Mouse (Mus musculus) left cerebral cortex, postnatal 14 days (tissue): ENCODE results near the gene Elfn1. TPM values are rescaled to one million over a fixed set of nuclear protein-coding genes. Genes with fewer than 3 reads are reported as not detected.
A peak's percentile ranks its signal among the peaks of the same experiment; 100 is the strongest.

ENCODE experiments used
- DNase-seq, 2 experiments: peaks; one replicate each; pipeline ENCODE4 v3.0.0; 2021 to 2022; ENCODE audit warnings: low spot score in 2 of 2, mixed read lengths in 1 of 2
- intact Hi-C: fragments of 180-260 bp; cut with DNase I; formaldehyde crosslinking; loops from one replicate; pipeline ENCODE4 v1.15.1; 2025
- long read RNA-seq, 2 experiments: library from polyadenylated mRNA; stranded (forward); transcript quantifications; one replicate each; pipeline ENCODE4 v2.0.0; 2021
- total RNA-seq, 2 experiments: library from RNA; stranded (reverse); gene quantifications; 2 replicates each; pipeline ENCODE4 v1.2.3; 2021

The Elfn1 gene
- 10 to 100 TPM; 38.6 to 41.7 TPM for total RNA-seq
- long read RNA-seq, experiment 1, partial matches to known transcripts = 0 of 8 reads
- long read RNA-seq, experiment 1, other reads (novel, unspliced or antisense) = 8 of 8 reads
- long read RNA-seq, experiment 2, partial matches to known transcripts = 0 of 8 reads
- long read RNA-seq, experiment 2, other reads (novel, unspliced or antisense) = 7 of 8 reads

- intact Hi-C loops = loop anchor here (5.0 to 10.0 kb wide), 4 partner anchors 130 to 380 kb away; no protein-coding TSS in a partner anchor
- DNase-seq = no peak
Measured at GRCm38 (mm10) chr5:139907714-139908242, at the start of gene Elfn1. Elfn1 (plus strand) TSS chr5:139907943.

DNA sequence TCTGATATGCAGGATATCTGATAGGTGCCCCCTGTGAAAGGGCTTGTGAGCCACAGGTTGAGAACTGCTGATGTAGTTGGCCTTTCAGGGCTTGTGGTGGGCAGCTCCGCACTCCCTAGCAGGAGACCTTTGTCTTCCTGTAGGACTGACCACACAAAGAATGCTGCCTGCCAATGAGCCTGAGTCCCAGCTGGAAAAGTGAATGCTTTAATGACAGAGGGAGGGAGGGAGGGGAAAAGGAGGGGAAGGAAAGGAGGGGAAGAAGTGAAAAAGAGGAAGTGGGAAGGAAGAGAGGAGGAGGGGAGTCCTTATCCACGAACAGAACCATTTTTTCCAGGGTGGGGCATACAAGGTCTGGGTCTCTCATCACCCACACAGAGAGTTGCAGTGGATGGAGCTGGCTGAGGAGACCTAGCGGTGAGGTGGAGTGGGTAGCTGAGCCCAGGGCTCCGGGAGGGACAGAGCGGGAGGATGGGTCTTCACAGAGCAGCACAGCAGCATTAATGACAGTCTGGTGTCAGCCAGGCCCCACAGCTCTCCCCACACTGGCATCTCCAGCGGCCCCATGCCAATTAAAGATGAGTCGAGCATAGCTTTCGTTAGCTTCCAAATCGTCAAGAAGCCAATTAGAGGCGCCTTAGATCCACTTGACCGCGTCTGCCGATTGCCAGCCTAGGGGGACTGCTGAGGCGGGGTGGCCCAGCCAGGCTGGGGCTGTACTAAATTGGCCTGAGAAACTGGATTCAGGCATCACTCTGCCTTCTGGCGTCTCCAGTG lies 47.2 kb upstream of the Elfn1 start:
- intact Hi-C loops = no loop called here

GRCm38 (mm10) chr5:139862759-139863158 lies 45.0 kb upstream of the Elfn1 start:
- DNase-seq = peak; percentile 44
- intact Hi-C loops = no loop called here

More for the DNA sequence above, 47.2 kb upstream of the Elfn1 start:
- no peak for DNase-seq

DNA sequence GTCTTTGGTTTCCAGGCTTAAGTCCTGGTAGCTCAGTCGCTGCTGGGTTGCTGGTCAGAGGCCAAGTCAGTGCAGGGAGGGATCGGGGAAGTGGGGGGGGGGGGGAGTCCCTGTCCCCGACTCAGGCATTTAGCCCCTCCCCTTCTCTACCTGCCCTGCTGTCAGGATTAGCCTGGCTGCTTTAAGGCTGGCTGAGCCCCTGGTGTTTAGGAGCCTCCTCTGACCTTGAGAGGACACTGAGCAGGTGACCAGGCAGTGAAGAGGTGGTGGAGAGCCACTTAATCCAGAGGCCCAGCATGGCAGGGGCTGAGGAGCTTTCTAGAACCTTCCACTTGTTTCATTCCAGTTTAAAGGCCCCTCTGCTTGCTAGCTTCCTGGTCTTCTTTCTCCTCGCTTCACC lies 36.9 kb upstream of the Elfn1 start:
- intact Hi-C loops = no loop called here
- no peak for DNase-seq

GRCm38 (mm10) chr5:139871526-139871925 lies 36.2 kb upstream of the Elfn1 start:
- DNase-seq = no peak
- intact Hi-C loops = no loop called here

DNA sequence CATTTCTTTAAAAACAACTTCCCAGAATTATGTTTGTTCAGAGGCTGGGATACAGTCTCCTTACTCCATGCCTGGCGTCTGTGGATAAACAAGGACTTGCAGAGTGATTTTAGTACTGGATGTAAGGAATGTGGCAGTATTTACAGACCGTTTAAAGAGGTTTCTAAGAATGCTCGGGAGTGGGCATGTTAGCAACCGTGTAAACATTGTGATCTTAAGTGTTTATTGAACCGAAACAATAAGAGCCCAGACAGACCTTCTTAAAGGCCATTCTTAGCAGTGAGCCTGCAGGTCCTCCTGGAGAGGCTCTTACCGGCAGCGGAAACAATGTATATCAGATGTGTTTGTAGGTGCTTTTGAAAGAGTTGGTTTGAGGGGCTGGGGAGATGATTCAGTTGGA lies 30.2 kb upstream of the Elfn1 start:
- intact Hi-C loops = no loop called here
- DNase-seq = no peak

DNA sequence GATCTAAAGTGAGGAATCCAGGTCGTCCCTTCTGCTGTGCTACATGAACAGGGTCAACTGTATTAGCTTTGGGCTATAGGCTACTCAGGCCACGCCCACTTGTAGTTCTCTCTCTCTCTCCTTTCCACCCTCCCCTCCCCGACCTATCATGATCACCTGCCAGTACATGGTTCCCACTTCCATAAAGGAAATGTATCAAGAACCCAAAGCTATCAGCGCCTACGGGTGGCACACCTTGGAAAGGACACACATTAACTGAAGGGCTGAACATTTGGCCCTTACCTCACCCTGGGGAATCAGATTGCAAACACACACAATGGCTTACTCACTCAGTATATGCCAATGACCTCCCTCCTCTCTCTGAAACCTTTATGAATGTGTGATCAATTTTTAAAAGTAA lies 28.0 kb upstream of the Elfn1 start:
- intact Hi-C loops = no loop called here

GRCm38 (mm10) chr5:139881161-139881560 lies 26.6 kb upstream of the Elfn1 start:
- intact Hi-C loops = no loop called here

More for the DNA sequence above, 28.0 kb upstream of the Elfn1 start:
- no peak for DNase-seq

DNA sequence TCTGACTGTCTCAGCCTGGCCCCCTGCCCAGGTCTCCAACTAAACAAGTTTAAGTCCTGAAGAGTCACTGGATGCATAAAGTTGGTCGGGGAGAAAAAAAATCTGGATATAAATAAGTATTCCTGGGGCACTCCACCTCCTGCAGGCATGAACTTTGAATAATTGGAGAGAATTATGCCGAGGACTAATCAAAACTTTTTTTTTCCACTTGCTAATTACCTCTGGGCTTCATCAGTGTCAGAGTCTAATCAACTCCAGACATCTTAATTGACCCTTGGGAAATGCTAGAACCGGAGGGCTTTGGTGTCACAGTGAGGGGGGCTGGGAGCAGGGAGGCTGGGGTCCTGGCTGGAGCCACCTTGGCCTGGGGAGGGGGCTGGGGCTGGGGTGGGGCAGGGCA lies 19.1 kb upstream of the Elfn1 start:
- intact Hi-C loops = no loop called here
- DNase-seq = no peak

More at GRCm38 (mm10) chr5:139881161-139881560, 26.6 kb upstream of the Elfn1 start:
- DNase-seq = no peak

GRCm38 (mm10) chr5:139889370-139889769 lies 18.4 kb upstream of the Elfn1 start:
- no peak for DNase-seq
- intact Hi-C loops = no loop called here

DNA sequence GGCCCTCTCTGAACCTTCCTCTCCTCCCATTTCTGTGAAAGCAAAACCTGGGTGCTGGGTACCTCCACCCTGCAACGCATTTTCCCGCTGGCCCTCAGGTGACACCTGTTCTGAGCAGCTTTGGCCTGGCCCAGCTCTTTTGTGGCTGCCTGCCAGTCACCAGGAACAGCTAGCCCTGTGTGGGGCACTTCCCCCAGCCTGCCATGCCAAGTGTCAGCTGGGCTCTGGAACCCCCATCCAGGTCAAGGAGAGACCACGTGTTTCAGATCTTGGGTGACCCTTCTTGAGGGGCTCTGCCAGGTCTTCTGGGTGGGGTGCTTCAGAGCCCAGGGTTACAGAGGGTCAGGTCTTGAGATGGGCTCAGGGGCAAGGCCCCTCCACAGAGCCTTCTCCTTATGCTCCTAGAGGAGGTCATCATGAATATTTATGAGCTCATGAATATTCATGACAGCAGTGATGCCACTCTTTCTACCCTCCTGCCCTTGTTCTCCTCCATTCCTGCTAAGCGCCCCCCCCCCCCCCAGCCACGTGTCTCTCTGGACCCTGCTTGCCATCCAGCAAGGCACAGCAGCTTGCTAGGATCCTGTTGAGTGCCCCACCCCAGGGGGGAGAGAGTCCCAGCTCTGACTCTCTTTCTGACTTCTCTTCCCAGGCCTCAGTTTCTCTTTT lies 15.3 kb upstream of the Elfn1 start:
- DNase-seq = no peak
- intact Hi-C loops = no loop called here

- DNase-seq = no peak
- intact Hi-C loops = no loop called here
Measured at GRCm38 (mm10) chr5:139892995-139893345, 14.8 kb upstream of the Elfn1 start.

- intact Hi-C loops = no loop called here
- DNase-seq = no peak
Measured at GRCm38 (mm10) chr5:139894025-139894508, 13.7 kb upstream of the Elfn1 start.

GRCm38 (mm10) chr5:139899044-139899443 lies 8.7 kb upstream of the Elfn1 start:
- DNase-seq = no peak
- intact Hi-C loops = no loop called here

DNA sequence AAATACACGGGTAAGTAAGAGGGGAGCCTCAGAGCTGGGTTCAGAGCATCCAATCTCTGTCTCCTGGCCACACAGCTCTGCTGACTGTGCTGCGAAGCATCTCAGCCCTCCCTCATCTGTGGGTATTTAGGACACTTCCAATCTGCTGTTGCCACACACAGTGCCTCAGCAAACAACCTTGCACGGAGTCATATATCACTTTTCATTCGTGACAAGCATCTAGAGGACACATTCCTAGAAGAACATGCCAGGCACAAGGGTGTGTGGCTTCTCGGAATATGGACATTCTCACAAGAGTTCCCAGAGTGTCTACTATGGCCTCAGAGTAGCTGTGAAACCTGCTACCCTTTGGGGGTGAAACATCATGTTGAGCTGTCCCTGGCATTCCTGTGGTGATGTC lies 2.6 kb upstream of the Elfn1 start:
- no peak for DNase-seq
- intact Hi-C loops = loop anchor here (5.0 to 10.0 kb wide), 4 partner anchors 132 to 382 kb away; no protein-coding TSS in a partner anchor

GRCm38 (mm10) chr5:139906507-139906906 lies 1.2 kb upstream of the Elfn1 start:
- DNase-seq = no peak
- intact Hi-C loops = loop anchor here (5.0 to 10.0 kb wide), 4 partner anchors 131 to 381 kb away; no protein-coding TSS in a partner anchor

- DNase-seq = peak in 1 of 2 experiments; percentile 73
- intact Hi-C loops = loop anchor here (5.0 to 10.0 kb wide), 4 partner anchors 130 to 380 kb away; no protein-coding TSS in a partner anchor
Measured at GRCm38 (mm10) chr5:139907241-139907640, 502 bp upstream of the Elfn1 start.

- no peak for DNase-seq
- intact Hi-C loops = loop anchor here (5.0 to 10.0 kb wide), 4 partner anchors 129 to 379 kb away; no protein-coding TSS in a partner anchor
Measured at GRCm38 (mm10) chr5:139908243-139908810, 584 bp downstream of the Elfn1 start.
